Mouse (Mus musculus): Measurements from ENCODE around the gene Eif3d. TPM values are rescaled to one million over a fixed set of nuclear protein-coding genes. Genes with fewer than 3 reads are reported as not detected.

The Eif3d gene
- total and polyA plus RNA-seq, 3 experiments, result 521 to 738 (median 619) TPM

- Histone ChIP-seq H3K4me1 (ENCODE audit: control insufficient read depth in 1 of 2, insufficient read depth in 2 of 2, low read length in 2 of 2) (no peaks in the 10 kb centered on the region), H3K9me3 (replicated peaks; ENCODE audit: insufficient read depth, low read length) (no peaks in the 10 kb centered on the region), H3K9ac (ENCODE audit: control insufficient read depth, low read depth, low read length, poor library complexity, severe bottlenecking) (no peak overlapping the region), H3K79me2 (ENCODE audit: control insufficient read depth, insufficient read depth, low read length, poor library complexity) (no peaks in the 10 kb centered on the region), H3K4me3 (ENCODE audit: control insufficient read depth in 1 of 2, insufficient read depth in 1 of 2, low read depth in 2 of 2, low read length in 2 of 2) (no peak overlapping the region), H3K27me3 (ENCODE audit: control insufficient read depth in 1 of 2, insufficient read depth in 2 of 2, low read length in 2 of 2) (no peaks in the 10 kb centered on the region), H3K36me3 (ENCODE audit: control insufficient read depth in 1 of 2, insufficient read depth in 2 of 2, low read length in 2 of 2) (peaks cover 0 to 5% of the 10 kb centered on the region in 2 experiments; a peak in 2 of 4 replicates), H3K27ac (ENCODE audit: control insufficient read depth, low read depth, low read length) (no peak overlapping the region)
- TF ChIP-seq EP300 (IDR thresholded peaks at IDR 0.05; ENCODE audit: low read depth in 1 of 2, low read length in 2 of 2) (no peak), E2F4 (IDR thresholded peaks at IDR 0.05; ENCODE audit: borderline replicate concordance, low read depth, low read length) (no peak), JUND (IDR thresholded peaks at IDR 0.05; ENCODE audit: low read depth, low read length) (no peak), GABPA (IDR thresholded peaks at IDR 0.05; ENCODE audit: low read depth, low read length) (no peak), TAL1 (IDR thresholded peaks at IDR 0.05; ENCODE audit: low read length) (no peak), MEF2A (IDR thresholded peaks at IDR 0.05; ENCODE audit: extremely low read depth, insufficient replicate concordance, low read depth, low read length, poor library complexity, severe bottlenecking) (no peak), USF1 (IDR thresholded peaks at IDR 0.05; ENCODE audit: low read depth, low read length) (no peak), BHLHE40 (IDR thresholded peaks at IDR 0.05; ENCODE audit: borderline replicate concordance, low read depth, low read length) (no peak), NRF1 (IDR thresholded peaks at IDR 0.05; ENCODE audit: insufficient read depth, low read depth, low read length, poor library complexity, severe bottlenecking) (no peak), MYC (IDR thresholded peaks at IDR 0.05; ENCODE audit: low read depth, low read length) (no peak), TBP (IDR thresholded peaks at IDR 0.05; ENCODE audit: low read depth, low read length) (no peak), POLR2AphosphoS5 (IDR thresholded peaks at IDR 0.05; ENCODE audit: borderline replicate concordance, low read depth, low read length) (no peak), MXI1 (IDR thresholded peaks at IDR 0.05; ENCODE audit: low read depth, low read length) (no peak), MAFK (IDR thresholded peaks at IDR 0.05; ENCODE audit: borderline replicate concordance, low read depth, low read length) (no peak), MAZ (IDR thresholded peaks at IDR 0.05; ENCODE audit: low read depth, low read length) (no peak), ZNF384 (IDR thresholded peaks at IDR 0.05; ENCODE audit: low read depth, low read length) (no peak), MAX (IDR thresholded peaks at IDR 0.05; ENCODE audit: low read length) (no peak), POLR2A (IDR thresholded peaks at IDR 0.05; ENCODE audit: control insufficient read depth in 1 of 2, insufficient read depth in 1 of 2, low read depth in 1 of 2, low read length in 2 of 2, poor library complexity in 1 of 2) (no peak), HCFC1 (IDR thresholded peaks at IDR 0.05; ENCODE audit: low read depth, low read length) (no peak), CTCF (IDR thresholded peaks at IDR 0.05 in 2 of 3, conservative IDR thresholded peaks at IDR 0.05 in 1 of 3; ENCODE audit: control insufficient read depth in 1 of 3, insufficient read depth in 1 of 3, low read depth in 2 of 3, low read length in 3 of 3, poor library complexity in 1 of 3, severe bottlenecking in 1 of 3) (no peak)
- DNase-seq (ENCODE audit: low read depth, low spot score), result no peak
Observed at GRCm38 (mm10) chr15:77914507-77914906, 56.1 kb downstream of the Eif3d start.

GRCm38 (mm10) chr15:77913054-77913453, 57.6 kb downstream of the Eif3d start:
- no peaks in the 10 kb centered on the region for H3K4me1 ChIP-seq (ENCODE audit: control insufficient read depth in 1 of 2, insufficient read depth in 2 of 2, low read length in 2 of 2)
- no peak overlapping the region for H3K9ac ChIP-seq (ENCODE audit: control insufficient read depth, low read depth, low read length, poor library complexity, severe bottlenecking)
- H3K9me3 ChIP-seq (replicated peaks; ENCODE audit: insufficient read depth, low read length), result no peaks in the 10 kb centered on the region
- peaks cover 0 to 2% of the 10 kb centered on the region in 2 experiments; a peak in 1 of 4 replicates for H3K36me3 ChIP-seq (ENCODE audit: control insufficient read depth in 1 of 2, insufficient read depth in 2 of 2, low read length in 2 of 2)
- no peak overlapping the region for H3K27ac ChIP-seq (ENCODE audit: control insufficient read depth, low read depth, low read length)
- no peaks in the 10 kb centered on the region for H3K79me2 ChIP-seq (ENCODE audit: control insufficient read depth, insufficient read depth, low read length, poor library complexity)
- no peak overlapping the region for H3K4me3 ChIP-seq (ENCODE audit: control insufficient read depth in 1 of 2, insufficient read depth in 1 of 2, low read depth in 2 of 2, low read length in 2 of 2)
- no peaks in the 10 kb centered on the region for H3K27me3 ChIP-seq (ENCODE audit: control insufficient read depth in 1 of 2, insufficient read depth in 2 of 2, low read length in 2 of 2)
- DNase-seq (ENCODE audit: low read depth, low spot score), result no peak
- TF ChIP-seq MXI1 (IDR thresholded peaks at IDR 0.05; ENCODE audit: low read depth, low read length) (no peak), SMC3 (IDR thresholded peaks at IDR 0.05; ENCODE audit: low read depth, low read length) (no peak), TAL1 (IDR thresholded peaks at IDR 0.05; ENCODE audit: low read length) (no peak), POLR2A (IDR thresholded peaks at IDR 0.05; ENCODE audit: control insufficient read depth in 1 of 2, insufficient read depth in 1 of 2, low read depth in 1 of 2, low read length in 2 of 2, poor library complexity in 1 of 2) (no peak), MAZ (IDR thresholded peaks at IDR 0.05; ENCODE audit: low read depth, low read length) (no peak)

All from MEL (cell line).